Mouse (Mus musculus) intestine, postnatal 0 days (tissue): ENCODE data around the gene Srrm4. TPM values are rescaled to one million over a fixed set of nuclear protein-coding genes. Genes with fewer than 3 reads are reported as not detected.
"Not testable (repeated sequence)": the region's sequence is repeated elsewhere in the genome, so short reads cannot be mapped to it uniquely, and the experiment has no call there.

Experiments
- ATAC-seq: fragments of 200-750 bp; cut with Nextera tagmentation; 2 replicates; pipeline ENCODE4 v1.8.0; 2017; ENCODE audit warnings: mild to moderate bottlenecking, moderate TSS enrichment, moderate library complexity
- H3K27ac ChIP-seq: fragments of 300-500 bp; sonication (generic); 2 replicates; pipeline ENCODE4 v1.5.1; 2014; ENCODE audit warnings: mild to moderate bottlenecking, low read depth, low read length, moderate library complexity
- H3K27me3 ChIP-seq: fragments of 300-500 bp; sonication (generic); replicated peaks from 2 replicates; pipeline ENCODE4 v1.6.1; 2014; ENCODE audit warnings: low read length, mixed read lengths; ENCODE audit not compliant: control insufficient read depth, insufficient read depth
- H3K36me3 ChIP-seq: fragments of 300-500 bp; sonication (generic); 2 replicates; pipeline ENCODE4 v1.6.1; 2014; ENCODE audit warnings: mild to moderate bottlenecking, moderate library complexity; ENCODE audit not compliant: control insufficient read depth, insufficient read depth
- H3K4me1 ChIP-seq: fragments of 300-500 bp; sonication (generic); replicated peaks from 2 replicates; pipeline ENCODE4 v1.6.1; 2014; ENCODE audit warnings: antibody characterized with exemption, low read length, mixed read lengths; ENCODE audit not compliant: control insufficient read depth, insufficient read depth
- H3K4me2 ChIP-seq: fragments of 300-500 bp; sonication (generic); replicated peaks from 2 replicates; pipeline ENCODE4 v1.6.1; 2014; ENCODE audit warnings: low read depth, mild to moderate bottlenecking, moderate library complexity
- H3K4me3 ChIP-seq: fragments of 300-500 bp; sonication (generic); 2 replicates; pipeline ENCODE4 v1.5.1; 2014; ENCODE audit warnings: low read depth, low read length
- H3K9ac ChIP-seq: fragments of 300-500 bp; sonication (generic); 2 replicates; pipeline ENCODE4 v1.6.1; 2014; ENCODE audit warnings: mild to moderate bottlenecking, low read depth, low read length
- H3K9me3 ChIP-seq: fragments of 300-500 bp; sonication (generic); 2 replicates; pipeline ENCODE4 v1.6.1; 2016; ENCODE audit warnings: mixed run types; ENCODE audit not compliant: control insufficient read depth
- CTCF ChIP-seq: sonication (generic); IDR thresholded peaks from 2 replicates; pipeline ENCODE4 v1.5.1; 2016; ENCODE audit warnings: low read depth, mild to moderate bottlenecking, control low read depth, antibody characterized with exemption, moderate library complexity
- WGBS: fragments of 180-500 bp; shearing (Covaris S2); extraction: QIAGEN DNeasy Blood & Tissue Kit; methylation state at CpG from one replicate; pipeline ENCODE4 v1.1.7; 2014; 5-methylcytosine and 5-hydroxymethylcytosine counted together
- polyA plus RNA-seq: library from polyadenylated mRNA; unstranded; fragments of >200 nt; fragmentation: Nextera tagmentation; extraction: Ambion mirVana; gene quantifications from 2 replicates; pipeline ENCODE4 v1.2.1, GENCODE M21; 2015

The Srrm4 gene
- polyA plus RNA-seq, 1 experiment from 2014 or later, result 0.52 TPM

DNA sequence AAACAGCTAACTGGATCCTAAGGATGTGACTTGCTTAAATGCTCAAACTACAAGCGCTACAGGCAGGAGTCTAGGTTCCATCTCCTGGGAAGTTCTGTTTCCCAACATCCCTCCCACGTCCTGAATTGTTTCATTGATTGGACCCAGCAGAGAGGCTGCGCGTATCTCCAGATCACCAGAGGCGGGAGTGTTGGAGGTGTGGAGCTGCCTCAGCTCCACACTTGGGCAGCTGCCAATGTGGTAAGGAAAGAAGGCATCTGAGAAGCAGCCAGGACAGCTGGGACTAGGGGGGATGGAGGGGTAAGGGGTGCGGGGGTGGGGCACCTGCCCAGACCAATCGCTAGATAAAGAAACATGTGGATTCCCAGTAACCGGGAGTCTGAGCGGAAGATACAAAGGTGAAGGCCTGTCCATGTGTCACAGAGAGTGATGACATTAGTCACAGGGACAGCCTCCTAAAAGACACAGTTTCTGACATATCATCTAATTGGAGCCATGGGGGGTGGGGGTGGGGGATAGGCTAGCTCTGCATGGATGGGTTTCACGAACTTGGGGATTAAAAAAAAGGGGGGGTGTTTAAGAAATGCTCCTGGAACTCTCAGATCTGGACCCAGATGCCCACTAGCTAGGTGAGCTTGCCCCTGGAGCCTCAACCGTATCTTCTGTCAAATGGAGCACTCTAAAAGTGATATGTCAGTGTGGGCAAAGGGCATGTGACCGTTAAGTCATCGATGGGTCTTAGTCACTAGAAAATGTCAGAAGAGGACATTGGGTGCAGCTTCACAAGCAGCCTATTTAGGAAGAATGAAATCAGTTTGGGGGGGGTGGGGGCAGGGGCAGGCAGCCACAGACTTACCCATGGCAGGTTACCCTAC is 156.4 kb downstream of the Srrm4 start:
- Histone ChIP-seq H3K4me3 (no peak overlapping the region), H3K4me1 (no peaks in the 10 kb centered on the region), H3K36me3 (no peaks in the 10 kb centered on the region), H3K9me3 (no peaks in the 10 kb centered on the region), H3K4me2 (no peak overlapping the region), H3K27me3 (no peaks in the 10 kb centered on the region), H3K27ac (no peak overlapping the region), H3K9ac (no peak overlapping the region)
- TF ChIP-seq CTCF, result no peak
- 66% methylated on average over 13 of the region's 13 CpGs for WGBS
- no peak for ATAC-seq

GRCm38 (mm10) chr5:116432871-116433270 is 158.7 kb downstream of the Srrm4 start:
- no peak for ATAC-seq
- Histone ChIP-seq H3K4me3 (no peak overlapping the region), H3K36me3 (no peaks in the 10 kb centered on the region), H3K9me3 (no peaks in the 10 kb centered on the region), H3K9ac (no peak overlapping the region), H3K27me3 (no peaks in the 10 kb centered on the region), H3K4me2 (no peak overlapping the region), H3K4me1 (no peaks in the 10 kb centered on the region), H3K27ac (no peak overlapping the region)
- TF ChIP-seq CTCF, result no peak
- WGBS, result 36% methylated on average over 7 of the region's 7 CpGs

DNA sequence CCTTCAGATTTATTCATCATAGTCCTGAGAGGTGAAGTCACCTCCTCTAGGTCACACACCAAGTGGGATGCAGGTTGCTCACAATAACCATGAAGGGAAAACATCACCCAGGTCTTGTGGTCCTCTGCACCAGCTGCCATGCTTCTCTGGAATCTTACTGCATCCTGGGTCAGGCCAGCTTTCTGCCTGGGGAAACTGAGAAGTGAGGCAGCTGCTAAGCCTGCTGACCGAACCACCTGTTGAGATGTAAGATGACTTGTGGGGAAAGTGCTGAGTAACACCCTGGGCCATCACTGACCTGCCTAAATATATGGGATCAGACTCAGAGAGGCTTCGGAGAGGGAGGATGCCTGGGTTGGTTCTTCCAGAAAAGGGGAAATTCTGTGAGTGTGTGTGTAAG is 164.9 kb downstream of the Srrm4 start:
- no peaks in the 10 kb centered on the region for H3K36me3 ChIP-seq
- 83% methylated on average over 2 of the region's 2 CpGs for WGBS
- no peak overlapping the region for H3K27ac ChIP-seq
- H3K9ac ChIP-seq, result no peak overlapping the region
- no peaks in the 10 kb centered on the region for H3K9me3 ChIP-seq
- no peak for TF ChIP-seq CTCF
- H3K4me3 ChIP-seq, result no peak overlapping the region
- H3K27me3 ChIP-seq, result no peaks in the 10 kb centered on the region
- ATAC-seq, result no peak
- H3K4me2 ChIP-seq, result no peak overlapping the region
- no peaks in the 10 kb centered on the region; the same call in 1 of the 2 replicates for H3K4me1 ChIP-seq

GRCm38 (mm10) chr5:116425709-116426108 is 165.9 kb downstream of the Srrm4 start:
- ATAC-seq, H3K36me3 ChIP-seq, H3K27me3 ChIP-seq, H3K9ac ChIP-seq, H3K27ac ChIP-seq, H3K4me1 ChIP-seq, H3K4me2 ChIP-seq, H3K9me3 ChIP-seq, H3K4me3 ChIP-seq: not testable (repeated sequence)
- 88% methylated on average over 3 of the region's 3 CpGs for WGBS

DNA sequence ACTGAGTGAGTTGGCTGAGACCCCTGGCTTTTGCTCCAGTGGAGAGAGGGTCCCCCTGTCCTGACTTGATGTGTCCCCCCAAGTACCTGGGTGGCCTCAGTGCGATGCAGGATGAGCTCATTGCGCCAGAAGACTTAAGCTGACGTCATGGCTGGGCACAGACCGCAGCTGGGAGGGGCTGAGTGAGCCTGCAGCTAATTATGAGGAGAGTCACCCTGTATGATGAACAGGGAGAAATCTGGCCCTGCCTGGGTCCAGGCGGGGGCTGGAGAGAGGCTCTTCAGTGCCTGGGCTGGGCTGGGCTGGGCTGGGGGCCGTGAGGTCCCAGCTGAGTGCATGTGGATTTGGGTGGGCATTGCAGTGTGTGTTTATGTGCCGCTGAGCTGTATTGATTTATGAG is 166.3 kb downstream of the Srrm4 start:
- ATAC-seq, result no peak
- Histone ChIP-seq H3K4me2 (no peak overlapping the region), H3K36me3 (no peaks in the 10 kb centered on the region), H3K9me3 (no peaks in the 10 kb centered on the region), H3K9ac (no peak overlapping the region), H3K27ac (no peak overlapping the region), H3K4me1 (peaks cover 4% of the 10 kb centered on the region; the same call in 1 of the 2 replicates), H3K27me3 (no peaks in the 10 kb centered on the region), H3K4me3 (no peak overlapping the region)
- no peak for TF ChIP-seq CTCF
- WGBS, result 43% methylated on average over 7 of the region's 7 CpGs

DNA sequence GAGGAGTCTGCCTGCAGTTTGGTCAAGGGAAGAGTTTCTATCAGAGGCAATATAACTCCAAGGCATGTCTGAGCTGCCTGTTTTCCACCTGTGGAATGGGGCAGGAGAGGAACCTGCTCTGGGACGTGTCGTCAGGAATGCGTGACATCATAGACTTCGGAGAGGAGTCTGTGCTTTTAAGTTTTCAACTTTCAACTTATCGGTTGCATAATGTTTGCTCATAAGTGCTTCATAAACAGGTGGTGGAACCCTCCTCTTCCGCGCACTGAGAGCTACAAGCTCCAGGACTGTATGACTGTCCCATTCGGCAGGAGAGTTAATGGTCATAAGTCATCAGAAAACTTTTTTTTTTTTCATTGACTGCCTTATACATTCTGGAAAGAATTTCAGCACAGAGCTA is 167.9 kb downstream of the Srrm4 start:
- Histone ChIP-seq H3K36me3 (no peaks in the 10 kb centered on the region), H3K27me3 (no peaks in the 10 kb centered on the region), H3K9ac (no peak overlapping the region), H3K4me3 (no peak overlapping the region), H3K4me1 (peaks cover 4% of the 10 kb centered on the region; the same call in 1 of the 2 replicates), H3K27ac (no peak overlapping the region), H3K4me2 (no peak overlapping the region), H3K9me3 (no peaks in the 10 kb centered on the region)
- TF ChIP-seq CTCF, result no peak
- WGBS, result 67% methylated on average over 8 of the region's 8 CpGs
- ATAC-seq, result no peak
